In the genomic region with DNA sequence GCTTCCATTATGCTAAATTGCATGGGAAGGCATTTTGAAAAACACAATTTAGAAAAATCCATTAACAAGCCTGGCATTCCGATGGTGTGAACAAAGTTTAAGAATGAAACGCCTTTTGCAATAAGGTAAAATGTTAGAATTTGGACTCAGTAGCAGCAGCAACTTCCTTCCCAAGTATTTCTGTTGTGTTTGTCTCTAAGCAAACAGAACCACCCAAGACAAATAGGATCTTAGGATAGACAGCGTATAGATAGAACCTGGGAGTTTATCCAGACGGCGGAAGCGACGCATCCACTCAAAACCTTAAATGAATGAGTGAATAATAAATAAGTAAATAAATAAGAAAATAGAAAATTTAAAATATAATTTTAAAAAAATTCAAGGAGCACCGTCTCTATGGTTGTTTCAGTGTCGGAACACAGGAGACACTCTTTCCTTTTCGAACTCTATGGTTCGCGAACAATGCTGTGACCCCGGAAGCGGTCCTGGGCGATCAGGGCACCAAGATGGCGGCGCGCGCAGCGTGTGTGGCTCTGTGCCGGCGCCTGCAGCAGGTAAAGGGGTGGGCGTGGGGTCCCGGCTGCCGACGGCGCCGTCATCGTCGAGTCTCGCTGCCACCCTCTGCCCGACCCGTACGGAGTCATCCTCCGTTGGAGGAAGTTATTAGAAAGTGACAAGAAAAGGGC, we compare ENCODE assay signal across 8 mouse cellular contexts. TPM values are rescaled to one million over a fixed set of nuclear protein-coding genes. Genes with fewer than 3 reads are reported as not detected.
DNase-seq lines count a peak whose midpoint lies in the region; ATAC-seq lines count a peak whose summit lies in the region.

A gene (plus strand): TSS at position 487 of the 686 bp plus-strand sequence.

- H3K9ac ChIP-seq in heart, embryonic 13.5 days, result peak within 1 kb of the TSS; percentile 87
- peak within 1 kb of the TSS; percentile 78 for H3K9ac ChIP-seq in liver, embryonic 12.5 days
- peak within 1 kb of the TSS; percentile 63 for H3K9ac ChIP-seq in stomach, embryonic 15.5 days

- peak; percentile 94 for DNase-seq in CD4-positive, CD25-positive, alpha-beta regulatory T cell, adult 2 months (ENCODE audit: low read depth, low spot score)
- peak; percentile 11 for DNase-seq in fat pad, adult 2 months (ENCODE audit: extremely low read depth, low read depth, low spot score)
- peak; percentile 91 for DNase-seq in kidney, postnatal 10 days
- peak; percentile 75 to 82 for DNase-seq in natural killer cell, adult 2 months (ENCODE audit: low spot score in 2 of 2)

- peaks cover 15% of the 10 kb centered on the region for H3K36me3 ChIP-seq in heart, embryonic 13.5 days
- peaks cover 16% of the 10 kb centered on the region for H3K36me3 ChIP-seq in liver, embryonic 12.5 days
- peaks cover 13% of the 10 kb centered on the region for H3K36me3 ChIP-seq in stomach, embryonic 15.5 days

- 4% methylated on average over 35 of the region's 35 CpGs for WGBS in heart, embryonic 13.5 days
- WGBS in liver, embryonic 12.5 days (ENCODE audit: insufficient replicate concordance), result 3% methylated on average over 35 of the region's 35 CpGs
- WGBS in stomach, embryonic 15.5 days, result 3% methylated on average over 35 of the region's 35 CpGs

- no peaks in the 10 kb centered on the region for H3K4me1 ChIP-seq in brown adipose tissue, adult 24 weeks (ENCODE audit: control insufficient read depth, insufficient read depth, insufficient read length, low read length)
- H3K4me1 ChIP-seq in heart, embryonic 13.5 days, result peaks cover 13% of the 10 kb centered on the region
- H3K4me1 ChIP-seq in liver, embryonic 12.5 days, result peaks cover 22% of the 10 kb centered on the region
- peaks cover 5% of the 10 kb centered on the region; the same call in 1 of the 2 replicates for H3K4me1 ChIP-seq in stomach, embryonic 15.5 days

- H3K27ac ChIP-seq in brown adipose tissue, adult 24 weeks (replicated peaks; ENCODE audit: low read depth, low read length), result 0 out of 2 replicates have a peak within 1 kb of the TSS, but pooled peaks have one; percentile 52
- H3K27ac ChIP-seq in heart, embryonic 13.5 days (replicated peaks), result 0 out of 2 replicates have a peak within 1 kb of the TSS, but pooled peaks have one; percentile 21
- peak within 1 kb of the TSS; percentile 37; the same call in 1 of the 2 replicates for H3K27ac ChIP-seq in liver, embryonic 12.5 days
- H3K27ac ChIP-seq in stomach, embryonic 15.5 days, result peak within 1 kb of the TSS; percentile 61

- no peaks in the 10 kb centered on the region for H3K9me3 ChIP-seq in heart, embryonic 13.5 days
- no peaks in the 10 kb centered on the region for H3K9me3 ChIP-seq in liver, embryonic 12.5 days (replicated peaks)
- no peaks in the 10 kb centered on the region for H3K9me3 ChIP-seq in stomach, embryonic 15.5 days

- no peak for ATAC-seq in heart, embryonic 13.5 days (ENCODE audit: extremely low read depth, insufficient number of reproducible peaks, low FRiP score, low TSS enrichment)
- ATAC-seq in liver, embryonic 12.5 days, result peak; percentile 82
- peak; percentile 83; the same call in 1 of the 2 replicates for ATAC-seq in stomach, embryonic 15.5 days (ENCODE audit: insufficient read depth, low FRiP score, low read depth)

- H3K4me2 ChIP-seq in heart, embryonic 13.5 days, result peak within 1 kb of the TSS; percentile 81
- peak within 1 kb of the TSS; percentile 78 for H3K4me2 ChIP-seq in liver, embryonic 12.5 days
- H3K4me2 ChIP-seq in stomach, embryonic 15.5 days, result peak within 1 kb of the TSS; percentile 87

- H3K27me3 ChIP-seq in heart, embryonic 13.5 days (replicated peaks), result peaks cover 24% of the 10 kb centered on the region
- H3K27me3 ChIP-seq in liver, embryonic 12.5 days (replicated peaks), result peaks cover 14% of the 10 kb centered on the region; the same call in 1 of the 2 replicates
- H3K27me3 ChIP-seq in stomach, embryonic 15.5 days (replicated peaks), result no peaks in the 10 kb centered on the region

- H3K4me3 ChIP-seq in brown adipose tissue, adult 24 weeks (ENCODE audit: insufficient read depth, low read depth, low read length), result peak within 1 kb of the TSS; percentile 93
- H3K4me3 ChIP-seq in heart, embryonic 13.5 days, result peak within 1 kb of the TSS; percentile 85
- H3K4me3 ChIP-seq in liver, embryonic 12.5 days, result peak within 1 kb of the TSS; percentile 80
- peak within 1 kb of the TSS; percentile 87 for H3K4me3 ChIP-seq in stomach, embryonic 15.5 days (replicated peaks)

RNA-seq across cellular contexts. Expression of the gene that starts here (rescaled TPM):
- 81.5 and 85.6 TPM in 2 replicates for polyA plus RNA-seq in brown adipose tissue, adult 24 weeks (2012; ENCODE audit: insufficient read depth, insufficient read length, missing spikeins)
- polyA plus RNA-seq in heart, embryonic 13.5 days (2015; fragmentation: Nextera tagmentation; extraction: Ambion mirVana), result 60.6 and 67.7 TPM in 2 replicates
- 66.2 and 70.4 TPM in 2 replicates for polyA plus RNA-seq in liver, embryonic 12.5 days (2016; fragmentation: Nextera tagmentation; extraction: Ambion mirVana)
- 73.1 and 77.4 TPM in 2 replicates for polyA plus RNA-seq in stomach, embryonic 15.5 days (2015; fragmentation: Nextera tagmentation; extraction: Ambion mirVana)

Comparison
In these comparisons a context has a peak if more than half of its experiments do, and no peak if none do; other contexts are left out.
1. DNase-seq: peak in every context shown above with its lines; median percentile 94 in CD4-positive, CD25-positive, alpha-beta regulatory T cell, adult 2 months; 91 in kidney, postnatal 10 days; 78 in natural killer cell, adult 2 months; 11 in fat pad, adult 2 months.